Mouse (Mus musculus) embryo, embryonic 11.5 days (tissue): ENCODE data around the gene Krtap6-2.

Experiments
- DNase-seq: peaks from one replicate; pipeline ENCODE4 v3.0.0-alpha.2; 2012; ENCODE audit warnings: low read depth, low spot score

The Krtap6-2 gene

GRCm38 (mm10) chr16:89420011-89420410, at the start of gene Krtap6-2:
TSS of gene Krtap6-2 (minus strand) at chr16:89420111.
- no peak for DNase-seq

DNA sequence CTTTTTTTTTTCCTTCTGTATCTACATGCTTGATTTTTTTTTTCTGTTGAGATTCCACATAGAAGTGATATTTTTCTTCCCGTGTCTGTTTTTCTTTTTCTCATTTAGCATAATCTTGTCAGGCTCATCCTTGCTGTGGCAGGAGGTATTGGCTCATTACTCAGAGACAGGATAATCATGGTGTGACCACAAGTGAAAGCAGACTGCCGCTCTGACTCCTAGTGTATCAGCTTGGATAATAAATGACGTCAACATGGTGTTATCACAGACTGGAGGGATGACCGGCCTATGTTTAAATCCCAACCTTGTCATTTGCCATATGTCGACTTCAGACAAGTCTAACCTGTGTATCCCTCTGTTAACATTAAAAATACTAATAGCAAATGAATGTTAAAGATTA, 41.3 kb upstream of the Krtap6-2 start:
- DNase-seq = no peak

DNA sequence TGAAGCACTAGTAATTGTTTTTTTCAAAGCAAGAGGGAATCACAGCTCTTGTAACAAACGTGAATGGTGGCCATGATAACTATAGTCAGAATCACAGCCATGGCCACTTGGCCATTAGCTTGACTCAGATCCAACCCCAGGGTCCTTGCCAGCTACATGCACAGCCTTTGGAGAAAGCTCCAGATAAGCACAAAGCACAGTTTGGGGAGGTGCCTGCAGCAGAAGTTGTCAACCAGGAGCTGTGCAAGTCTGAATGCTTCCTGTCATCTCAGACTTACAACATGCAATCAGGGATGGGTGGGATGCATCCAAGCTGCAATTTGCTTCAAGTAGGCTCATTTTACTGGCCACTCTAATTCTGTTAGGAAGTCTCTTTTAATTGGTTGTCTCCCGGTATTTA, 9.7 kb upstream of the Krtap6-2 start:
- no peak for DNase-seq

- no peak for DNase-seq
Measured at GRCm38 (mm10) chr16:89425310-89425709, 5.4 kb upstream of the Krtap6-2 start.

DNA sequence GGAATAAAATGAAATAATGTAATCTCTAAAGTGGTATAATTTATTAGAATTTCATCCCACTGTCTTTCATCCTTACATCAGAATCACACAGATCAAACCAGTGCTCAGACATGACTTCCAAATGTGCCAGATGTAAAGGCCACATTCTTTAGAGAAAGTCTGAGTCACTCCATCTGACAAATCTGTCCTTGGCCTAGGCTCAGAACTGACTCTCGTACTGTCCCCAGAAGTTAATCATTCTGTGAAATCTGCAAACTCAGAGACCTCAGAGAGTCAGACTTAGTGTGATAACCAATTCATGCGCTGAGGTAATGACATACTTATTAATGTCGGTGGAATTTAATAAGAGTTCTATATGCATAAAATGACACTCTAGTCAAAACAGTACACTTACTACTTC, 3.6 kb downstream of the Krtap6-2 start:
- DNase-seq = no peak

DNA sequence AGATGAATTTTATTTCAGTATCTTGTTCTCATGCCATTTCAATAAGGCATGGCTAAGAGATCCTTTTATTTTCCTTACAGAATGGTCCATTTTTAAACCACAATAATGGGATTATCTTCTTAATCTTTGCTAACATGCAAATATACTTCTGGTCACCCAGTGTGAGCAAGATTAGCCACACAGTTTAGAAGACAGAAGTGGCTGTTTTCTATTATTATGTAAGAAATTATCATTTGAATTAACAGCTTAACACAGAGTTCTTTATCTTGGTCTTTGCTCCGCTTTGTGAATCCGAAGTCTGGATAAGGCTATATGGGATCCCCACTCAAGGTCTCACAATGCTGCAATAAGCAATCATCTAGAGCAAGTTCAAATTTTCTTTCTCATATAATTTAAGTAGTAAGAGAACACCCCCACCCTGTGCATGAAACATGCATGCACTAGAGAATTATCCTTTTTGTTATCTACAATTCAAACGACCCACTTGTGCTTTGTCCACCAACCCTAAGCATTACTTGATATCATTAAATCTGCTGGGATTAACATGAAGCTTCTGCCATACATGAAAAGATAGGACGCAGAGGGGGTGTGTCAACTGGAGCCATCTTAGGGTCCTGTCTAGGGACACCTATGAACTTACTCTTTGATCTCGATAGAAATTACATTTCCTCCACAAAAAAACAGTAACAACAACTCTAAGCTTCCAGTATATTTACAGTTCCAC, 9.4 kb downstream of the Krtap6-2 start:
- no peak for DNase-seq

- DNase-seq = no peak
Measured at GRCm38 (mm10) chr16:89403768-89404167, 16.1 kb downstream of the Krtap6-2 start, which contains the start of gene Krtap21-1. TSS of gene Krtap21-1 (minus strand) at chr16:89403868.

DNA sequence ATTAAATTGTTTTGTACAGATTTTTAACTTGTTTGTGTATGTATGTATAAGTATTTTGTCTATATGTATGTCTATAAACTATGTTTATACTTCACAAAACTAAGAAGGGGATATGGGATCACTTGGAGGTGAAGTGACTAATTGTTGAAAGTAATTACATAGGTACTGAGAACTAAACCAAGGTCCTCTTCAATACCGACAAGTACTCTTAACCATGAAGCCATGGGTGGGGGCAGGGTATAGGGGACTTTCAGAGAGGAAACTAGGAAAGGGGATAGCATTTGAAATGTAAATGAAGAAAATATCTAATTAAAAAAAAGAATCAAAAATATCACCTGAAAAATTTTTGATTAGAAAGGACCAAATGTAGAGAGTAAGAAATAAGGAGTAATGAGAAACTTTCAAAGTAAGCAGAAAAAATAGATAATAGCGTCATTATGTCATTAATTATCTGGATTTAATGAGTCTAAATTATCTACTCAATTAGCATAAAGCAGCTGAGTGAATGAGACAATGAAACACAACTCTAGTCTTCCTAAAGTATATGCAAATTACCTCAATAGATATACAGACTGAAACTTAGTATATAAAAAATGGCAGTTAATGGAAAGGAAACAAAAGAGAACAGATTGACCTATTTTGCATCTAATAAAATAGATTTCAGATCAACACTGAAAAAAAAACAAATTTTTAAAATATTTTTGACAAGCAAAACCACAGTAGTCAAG, 47.0 kb downstream of the Krtap6-2 start:
- DNase-seq = no peak
